Mouse (Mus musculus) brain, adult 2 months (tissue): Measurements from ENCODE around the gene Gm49396.

Experiments
- DNase-seq: peaks from one replicate; pipeline ENCODE4 v3.0.0; 2011; ENCODE audit warnings: low read depth, low spot score

Gm49396 gene

DNA sequence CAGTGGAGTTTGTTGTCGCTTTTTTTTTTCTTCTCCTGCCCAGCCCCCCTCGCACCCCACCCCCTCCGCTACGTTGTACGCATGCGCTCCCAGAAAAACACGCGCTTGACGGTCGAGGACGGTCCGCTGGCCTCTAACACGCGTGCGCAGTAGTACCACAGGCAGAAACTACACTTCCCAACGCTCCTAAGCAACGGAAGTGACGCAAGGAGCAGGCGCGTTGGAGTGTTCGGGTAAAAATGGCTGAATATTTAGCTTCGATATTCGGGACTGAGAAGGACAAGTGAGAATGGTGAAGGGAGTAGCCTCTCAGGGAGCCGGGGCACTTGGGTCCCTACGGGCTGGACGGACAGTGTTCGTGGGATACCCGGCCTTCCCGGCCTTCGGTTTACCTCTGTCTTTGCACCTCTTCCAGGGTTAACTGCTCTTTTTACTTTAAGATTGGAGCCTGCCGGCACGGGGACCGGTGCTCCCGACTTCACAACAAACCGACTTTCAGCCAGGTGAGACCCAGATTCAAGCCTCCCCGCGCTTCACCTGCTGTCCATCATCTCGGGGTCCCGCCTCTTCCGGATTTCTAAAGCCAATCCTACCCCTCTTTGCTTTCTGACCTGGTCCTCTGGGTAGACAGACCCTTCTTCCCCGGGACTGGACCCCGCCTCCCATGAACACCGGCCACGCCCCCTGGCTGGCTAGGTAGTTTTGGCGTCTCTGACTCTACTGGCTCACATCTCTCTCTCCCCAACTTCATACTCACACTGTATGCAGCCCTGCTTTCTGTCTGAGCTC, at the start of gene Gm49396, which contains the start of the genes U2af1l4 and Psenen:
Gm49396 (plus strand) TSS at position 228 of the 789 bp plus-strand sequence.
U2af1l4 (plus strand) TSS at position 185 of the 789 bp plus-strand sequence.
Psenen (minus strand) TSS at position 511 of the 789 bp plus-strand sequence.
- peak; percentile 99 for DNase-seq

DNA sequence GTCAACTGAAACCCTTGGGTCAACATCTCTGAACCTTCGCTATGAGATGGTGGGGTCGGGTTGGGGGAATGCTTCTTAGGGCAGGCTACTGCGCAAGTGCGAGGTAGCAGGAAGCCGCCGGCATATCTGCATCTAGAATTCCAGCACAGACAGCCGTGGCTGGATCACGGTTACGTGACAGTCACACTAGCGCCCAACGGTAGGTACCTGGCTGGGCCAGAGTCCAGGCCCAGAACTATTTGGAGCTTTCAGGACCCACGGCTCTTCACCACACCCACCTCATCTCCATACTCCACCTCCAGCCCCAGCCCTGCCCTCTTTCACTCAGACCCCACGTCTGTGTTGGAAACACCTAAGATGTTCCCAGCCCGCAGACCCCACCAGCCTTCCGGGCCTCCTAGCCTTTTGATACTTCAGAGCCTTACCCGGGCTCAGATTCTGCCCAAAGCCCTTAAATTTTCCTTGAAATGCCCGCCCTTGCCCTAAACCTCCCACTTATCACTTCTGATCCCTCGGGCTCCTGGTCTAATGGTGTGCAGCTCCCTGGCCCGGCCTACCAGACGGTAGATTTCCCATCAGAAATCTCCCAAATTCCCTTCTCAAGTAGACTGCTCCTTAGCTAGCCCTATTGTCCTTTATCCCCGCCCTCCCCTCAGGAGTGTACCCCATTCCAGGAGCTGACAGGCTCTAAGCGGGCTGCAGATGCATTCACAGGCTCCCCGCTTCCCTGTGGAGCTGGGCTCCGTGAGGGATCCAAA, 48.0 kb upstream of the Gm49396 start:
- no peak for DNase-seq

DNA sequence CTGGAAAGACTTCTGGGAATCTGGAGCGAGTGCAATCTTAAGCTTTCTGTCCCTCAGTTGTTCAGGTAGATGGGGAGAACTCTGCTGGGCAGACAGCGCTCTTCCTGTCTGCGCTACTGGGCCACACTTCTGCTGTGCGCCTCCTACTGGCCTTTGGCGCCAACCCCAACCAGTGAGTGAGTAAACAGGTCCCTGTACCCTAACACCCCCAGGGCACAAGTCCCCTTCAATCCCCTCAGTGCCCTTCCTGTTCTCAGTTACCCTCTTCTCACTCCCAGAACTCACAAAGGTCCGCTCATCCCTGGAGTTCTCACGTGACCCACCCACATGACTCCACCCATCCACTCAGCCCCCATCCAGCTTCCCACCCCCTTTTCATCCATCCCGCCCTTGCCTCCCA, 44.8 kb upstream of the Gm49396 start:
- DNase-seq: no peak

DNA sequence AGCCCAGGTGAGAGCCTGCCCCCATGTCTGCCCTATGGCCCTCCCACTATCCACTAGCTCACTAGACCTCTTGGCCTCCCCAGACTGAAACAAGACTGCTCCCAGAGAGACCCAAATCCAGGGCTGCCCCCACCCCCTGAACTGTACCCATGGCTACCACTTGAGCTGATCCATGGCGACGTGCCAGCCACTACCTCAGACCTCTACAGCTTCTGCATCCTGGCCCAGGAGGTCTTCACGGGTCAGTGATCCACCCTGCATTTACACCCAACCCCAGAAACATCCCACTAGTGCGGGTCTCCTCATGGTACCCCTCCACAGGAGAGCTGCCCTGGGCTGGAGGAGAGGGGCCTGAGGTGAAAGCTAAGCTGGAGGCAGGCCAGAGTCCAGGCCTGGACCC, 42.7 kb upstream of the Gm49396 start:
- DNase-seq: no peak

DNA sequence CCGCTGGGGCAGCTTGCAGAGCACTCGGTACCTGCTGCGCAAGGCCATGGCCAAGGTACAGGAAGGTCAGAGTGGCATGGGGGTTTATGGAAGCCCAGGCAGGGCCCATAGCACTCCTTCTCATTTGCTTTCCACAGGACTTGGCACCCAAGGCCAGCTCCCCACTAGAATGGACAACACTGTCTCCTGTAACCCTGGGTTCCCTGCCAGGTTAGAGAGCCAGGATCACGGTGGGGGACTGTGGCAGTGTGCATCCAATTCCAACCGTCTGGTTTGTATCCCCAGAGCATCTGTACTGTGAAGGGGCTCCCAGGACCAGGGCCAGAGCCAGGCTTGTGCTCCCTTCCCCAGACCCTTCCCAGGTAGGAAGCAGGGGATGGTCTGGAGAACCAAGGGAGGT, 42.3 kb upstream of the Gm49396 start:
- peak; percentile 59 for DNase-seq

GRCm38 (mm10) chr7:30522871-30523270, 40.3 kb upstream of the Gm49396 start:
- DNase-seq: no peak

DNA sequence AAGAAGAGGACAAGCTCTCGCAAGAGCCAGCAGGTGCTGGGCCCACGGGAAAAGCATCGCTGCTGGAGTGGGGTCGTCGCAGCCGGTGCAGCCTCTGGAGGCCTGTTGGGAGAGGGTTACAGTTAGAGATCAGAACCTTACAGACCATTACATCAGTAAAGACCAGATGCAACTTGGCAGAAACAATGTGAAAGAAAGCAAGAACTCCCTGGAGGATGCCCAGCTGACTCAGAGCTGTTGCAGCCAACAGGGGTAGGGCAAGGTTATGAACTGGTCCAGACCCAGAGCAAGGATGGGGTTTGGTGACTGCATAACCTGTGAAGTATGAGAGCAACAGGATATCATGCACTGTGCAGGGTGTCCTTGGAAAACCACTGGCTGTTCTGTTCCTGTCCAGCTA, 38.7 kb upstream of the Gm49396 start:
- no peak for DNase-seq

- peak; percentile 45 for DNase-seq
Measured at GRCm38 (mm10) chr7:30525954-30526353, 37.2 kb upstream of the Gm49396 start.

- DNase-seq: no peak
Measured at GRCm38 (mm10) chr7:30526399-30526798, 36.7 kb upstream of the Gm49396 start.

DNA sequence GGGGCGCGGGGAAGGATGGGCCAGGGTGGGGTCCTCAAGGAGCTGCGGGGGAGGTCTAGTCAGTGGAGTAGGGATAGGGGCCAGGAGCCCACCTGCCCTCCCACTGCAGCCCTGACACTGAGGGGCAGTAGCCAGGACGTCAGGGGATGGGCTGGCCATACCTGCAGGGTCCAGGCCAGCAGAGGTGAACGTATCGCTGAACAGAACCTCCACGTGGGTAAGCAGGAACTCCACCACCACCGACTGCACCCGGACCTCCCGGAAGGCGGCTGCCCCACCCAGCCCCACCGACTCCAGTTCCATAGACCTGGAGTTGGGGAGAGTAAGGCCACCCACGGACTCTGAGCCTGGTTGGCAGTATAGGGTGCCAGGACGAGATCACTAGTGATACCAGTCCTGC, 36.2 kb upstream of the Gm49396 start:
- DNase-seq: no peak

- DNase-seq: peak; percentile 92
Measured at GRCm38 (mm10) chr7:30531291-30531815, 31.8 kb upstream of the Gm49396 start.

- DNase-seq: peak; percentile 78
Measured at GRCm38 (mm10) chr7:30532931-30533330, 30.2 kb upstream of the Gm49396 start.

GRCm38 (mm10) chr7:30533941-30534632, 29.1 kb upstream of the Gm49396 start:
- DNase-seq: peak; percentile 54

DNA sequence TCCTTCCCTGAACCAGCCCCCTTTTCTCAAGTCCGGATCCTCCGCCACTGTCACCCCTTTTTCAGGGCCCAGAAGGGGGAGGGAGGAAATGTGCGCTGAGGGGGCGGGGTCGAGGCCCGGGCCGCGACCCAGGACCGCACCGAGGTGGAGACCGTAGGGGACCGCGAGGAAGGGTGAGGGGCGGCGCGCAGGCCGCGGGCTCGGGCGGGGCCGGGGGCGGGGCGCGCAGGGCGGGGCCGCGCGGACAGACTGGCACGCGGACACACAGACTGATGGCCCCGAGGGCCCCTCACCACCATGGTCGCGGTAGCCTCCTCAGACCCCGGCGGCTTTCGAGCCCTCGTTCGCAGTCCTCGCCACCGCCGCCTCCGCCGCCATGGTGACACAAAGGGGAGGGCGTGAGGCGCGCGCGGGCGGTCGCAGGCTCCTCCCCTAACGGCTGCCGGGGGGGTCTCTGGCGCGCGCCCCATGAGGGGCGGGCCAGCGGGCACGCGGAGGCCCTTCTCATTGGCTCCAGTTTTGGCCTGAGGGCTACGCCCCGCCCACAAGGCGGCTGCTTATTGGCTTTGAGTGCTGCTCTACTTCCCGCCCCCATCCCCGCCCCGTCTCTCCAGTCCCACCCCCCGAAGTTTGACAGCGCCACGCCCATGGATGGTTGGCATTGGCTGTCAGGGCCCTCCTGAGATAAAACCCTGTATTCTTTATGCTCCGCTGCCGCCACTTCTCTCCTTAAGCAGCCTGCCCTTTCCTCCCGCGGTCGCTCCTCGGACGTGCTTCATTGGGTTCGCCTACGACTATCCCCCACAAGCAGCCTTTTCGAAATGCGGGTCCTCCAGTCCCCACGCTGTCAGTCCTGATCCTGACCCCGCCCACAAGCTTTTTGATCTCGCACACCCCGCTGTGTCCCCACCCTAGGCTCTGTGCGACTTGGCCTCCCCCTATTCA, 28.2 kb upstream of the Gm49396 start, which contains the start of gene Arhgap33:
Arhgap33 (minus strand) TSS at position 428 of the 945 bp plus-strand sequence.
- DNase-seq: peak; percentile 99

DNA sequence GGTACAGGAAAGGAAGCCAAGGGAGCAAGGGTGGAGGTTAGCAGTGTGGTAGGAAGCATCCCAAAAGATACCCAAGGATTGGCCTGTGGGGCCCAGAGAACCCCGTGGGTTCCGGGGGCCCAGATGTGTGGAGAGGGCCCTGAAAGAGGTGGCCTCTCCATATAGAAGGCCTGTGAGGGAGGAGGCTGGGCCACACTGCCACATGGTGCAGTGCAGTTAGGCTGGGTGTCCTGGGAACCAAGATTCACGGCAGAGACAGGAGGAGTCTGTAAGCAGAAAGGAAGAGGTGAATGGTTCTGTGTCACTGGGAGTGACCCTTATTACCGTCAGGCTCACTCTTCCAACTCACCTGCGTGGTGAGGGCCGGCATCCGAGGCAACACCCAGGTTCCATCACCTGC, 22.6 kb upstream of the Gm49396 start:
- DNase-seq: no peak

DNA sequence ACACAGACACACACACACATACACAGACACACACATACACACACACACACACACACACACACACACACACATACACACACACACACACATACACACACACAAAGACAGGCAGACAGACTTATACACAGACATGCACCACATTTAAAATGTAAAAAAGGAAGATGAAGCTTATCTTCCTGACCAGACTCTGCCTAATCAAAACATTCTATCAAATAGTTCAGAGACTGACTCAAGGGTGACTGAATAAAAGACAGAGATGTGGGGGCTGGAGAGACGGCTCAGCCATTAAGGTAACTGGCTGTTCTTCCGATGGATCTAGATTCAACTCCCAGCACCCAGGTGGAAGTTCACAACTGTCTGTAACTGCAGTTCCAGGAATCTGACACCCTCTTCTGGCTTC, 18.8 kb upstream of the Gm49396 start:
- no peak for DNase-seq

DNA sequence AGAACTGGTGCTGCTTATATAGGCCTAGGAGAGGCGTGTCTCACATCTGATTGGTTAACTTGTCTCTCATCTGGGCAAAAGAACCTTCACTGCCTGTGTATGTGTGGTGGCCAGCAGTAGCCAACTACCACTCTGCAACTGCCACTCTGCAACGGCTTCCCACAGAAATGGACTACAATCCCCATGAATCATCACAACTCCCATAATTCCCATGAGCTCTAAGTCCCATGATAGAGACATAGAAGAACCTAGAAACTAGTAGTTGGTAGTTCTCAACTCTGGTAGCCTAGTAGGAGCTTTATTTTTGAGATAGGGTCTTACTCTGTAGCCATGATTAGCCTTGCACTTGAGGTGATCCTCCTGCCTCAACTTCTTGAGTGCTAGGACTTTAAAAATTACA, 13.3 kb upstream of the Gm49396 start:
- DNase-seq: no peak

DNA sequence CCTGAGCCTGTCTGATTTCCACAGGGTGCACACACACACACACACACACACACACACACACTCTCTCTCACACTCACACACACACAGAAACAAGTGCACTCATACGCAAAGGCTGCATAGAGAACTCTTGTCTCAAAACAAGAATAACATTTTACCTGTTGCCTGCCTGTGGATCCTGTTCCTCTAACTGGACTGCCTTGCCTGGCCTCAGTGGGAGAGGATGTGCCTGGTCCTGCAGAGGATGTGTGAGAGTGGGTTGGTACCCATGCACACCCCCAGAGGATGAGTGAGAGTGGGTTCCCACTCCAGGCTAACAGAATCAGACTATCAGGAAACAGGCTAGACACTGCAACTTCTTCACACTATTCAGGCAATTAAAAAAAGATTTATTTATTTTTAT, 12.5 kb upstream of the Gm49396 start:
- no peak for DNase-seq

- DNase-seq: no peak
Measured at GRCm38 (mm10) chr7:30551445-30552101, 11.6 kb upstream of the Gm49396 start.
